Mouse (Mus musculus): ENCODE measurements around the gene Sipa1l3. TPM values are rescaled to one million over a fixed set of nuclear protein-coding genes. Genes with fewer than 3 reads are reported as not detected.
A peak's percentile ranks its signal among the peaks of the same experiment; 100 is the strongest.

Gene Sipa1l3
- polyA plus RNA-seq, 2 experiments: 16.2 to 39.0 TPM

DNA sequence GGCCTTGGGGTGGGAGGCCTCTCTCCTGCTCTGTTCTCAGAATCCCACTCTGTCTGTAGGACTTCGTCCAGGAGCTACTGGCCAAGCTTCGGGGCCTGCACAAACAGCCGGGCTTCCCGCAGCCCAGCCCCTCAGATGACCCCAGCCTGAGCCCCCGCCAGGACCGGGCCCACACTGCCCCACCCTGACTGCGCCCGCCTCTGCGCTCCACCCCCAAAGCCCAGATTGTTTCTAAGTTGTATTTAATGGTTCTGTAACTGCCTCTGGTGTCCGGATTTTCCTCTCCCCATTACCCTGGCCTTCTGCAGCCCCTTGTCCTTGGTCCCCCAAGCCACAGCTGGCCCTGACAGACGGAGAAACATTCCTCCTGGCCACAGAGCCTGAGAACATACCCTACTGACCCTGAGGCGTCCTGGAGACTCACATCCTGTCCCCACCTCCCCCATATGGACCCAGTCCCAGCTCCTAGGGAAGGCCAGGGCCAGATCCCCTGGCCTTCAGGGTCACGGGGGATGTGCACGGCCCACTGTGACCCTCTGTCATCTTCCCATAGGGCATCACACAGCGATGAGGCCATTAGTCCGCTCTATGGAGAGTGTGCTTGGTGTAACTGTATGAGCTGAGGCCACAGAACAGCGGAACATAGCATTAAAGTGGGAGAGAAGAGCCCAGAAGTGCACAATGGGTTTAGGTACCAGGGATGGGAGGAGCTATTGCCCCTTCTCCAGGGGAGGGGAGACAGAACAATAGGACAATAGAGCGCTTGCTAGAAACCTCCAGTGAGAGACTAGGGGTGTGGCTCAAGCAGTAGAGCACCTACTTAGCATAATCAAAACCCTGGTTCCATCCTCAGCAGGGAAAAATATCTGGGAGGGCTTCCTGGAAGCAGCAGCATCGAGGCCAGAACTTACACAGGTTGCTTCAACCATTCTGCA, 225.0 kb downstream of the Sipa1l3 start:
- peaks cover 33% of the 10 kb centered on the region for H3K4me1 ChIP-seq (ENCODE audit: control insufficient read depth, insufficient read depth, low read length)
- ATAC-seq (ENCODE audit: low FRiP score, low read depth): no peak
- no peaks in the 10 kb centered on the region for H3K27me3 ChIP-seq (ENCODE audit: control insufficient read depth, insufficient read depth, low read length)
- WGBS: 37% methylated on average over 19 of the region's 19 CpGs
- H3K9ac ChIP-seq (ENCODE audit: low read depth, low read length, severe bottlenecking): peak overlapping the region; percentile 18; the same call in 1 of the 2 replicates
- H3K36me3 ChIP-seq (ENCODE audit: control insufficient read depth, insufficient read depth, low read length): no peaks in the 10 kb centered on the region
- DNase-seq (ENCODE audit: low spot score): no peak
- no peaks in the 10 kb centered on the region for H3K9me3 ChIP-seq (ENCODE audit: control insufficient read depth, low read length)
- no peak overlapping the region for H3K4me2 ChIP-seq (replicated peaks; ENCODE audit: low read depth, low read length, severe bottlenecking)
- no peak for TF ChIP-seq POLR2A (IDR thresholded peaks at IDR 0.05; ENCODE audit: borderline replicate concordance, extremely low read depth, insufficient read depth, insufficient read length)
- H3K27ac ChIP-seq (replicated peaks; ENCODE audit: low read depth, low read length): no peak overlapping the region
- no peak overlapping the region for H3K4me3 ChIP-seq (replicated peaks; ENCODE audit: low read length)

- WGBS: 28% methylated on average over 8 of the region's 8 CpGs
- no peak overlapping the region for H3K27ac ChIP-seq (replicated peaks; ENCODE audit: low read depth, low read length)
- H3K9me3 ChIP-seq (ENCODE audit: control insufficient read depth, low read length): no peaks in the 10 kb centered on the region
- no peaks in the 10 kb centered on the region for H3K27me3 ChIP-seq (ENCODE audit: control insufficient read depth, insufficient read depth, low read length)
- H3K36me3 ChIP-seq (ENCODE audit: control insufficient read depth, insufficient read depth, low read length): no peaks in the 10 kb centered on the region
- no peak for ATAC-seq (ENCODE audit: low FRiP score, low read depth)
- H3K4me2 ChIP-seq (replicated peaks; ENCODE audit: low read depth, low read length, severe bottlenecking): no peak overlapping the region
- peaks cover 33% of the 10 kb centered on the region for H3K4me1 ChIP-seq (ENCODE audit: control insufficient read depth, insufficient read depth, low read length)
- no peak overlapping the region for H3K4me3 ChIP-seq (replicated peaks; ENCODE audit: low read length)
- TF ChIP-seq POLR2A (IDR thresholded peaks at IDR 0.05; ENCODE audit: borderline replicate concordance, extremely low read depth, insufficient read depth, insufficient read length): no peak
- no peak for DNase-seq (ENCODE audit: low spot score)
- H3K9ac ChIP-seq (ENCODE audit: low read depth, low read length, severe bottlenecking): peak overlapping the region; percentile 18; the same call in 1 of the 2 replicates
These were observed 225.9 kb downstream of the Sipa1l3 start for GRCm38 (mm10) chr7:29292458-29293098.

DNA sequence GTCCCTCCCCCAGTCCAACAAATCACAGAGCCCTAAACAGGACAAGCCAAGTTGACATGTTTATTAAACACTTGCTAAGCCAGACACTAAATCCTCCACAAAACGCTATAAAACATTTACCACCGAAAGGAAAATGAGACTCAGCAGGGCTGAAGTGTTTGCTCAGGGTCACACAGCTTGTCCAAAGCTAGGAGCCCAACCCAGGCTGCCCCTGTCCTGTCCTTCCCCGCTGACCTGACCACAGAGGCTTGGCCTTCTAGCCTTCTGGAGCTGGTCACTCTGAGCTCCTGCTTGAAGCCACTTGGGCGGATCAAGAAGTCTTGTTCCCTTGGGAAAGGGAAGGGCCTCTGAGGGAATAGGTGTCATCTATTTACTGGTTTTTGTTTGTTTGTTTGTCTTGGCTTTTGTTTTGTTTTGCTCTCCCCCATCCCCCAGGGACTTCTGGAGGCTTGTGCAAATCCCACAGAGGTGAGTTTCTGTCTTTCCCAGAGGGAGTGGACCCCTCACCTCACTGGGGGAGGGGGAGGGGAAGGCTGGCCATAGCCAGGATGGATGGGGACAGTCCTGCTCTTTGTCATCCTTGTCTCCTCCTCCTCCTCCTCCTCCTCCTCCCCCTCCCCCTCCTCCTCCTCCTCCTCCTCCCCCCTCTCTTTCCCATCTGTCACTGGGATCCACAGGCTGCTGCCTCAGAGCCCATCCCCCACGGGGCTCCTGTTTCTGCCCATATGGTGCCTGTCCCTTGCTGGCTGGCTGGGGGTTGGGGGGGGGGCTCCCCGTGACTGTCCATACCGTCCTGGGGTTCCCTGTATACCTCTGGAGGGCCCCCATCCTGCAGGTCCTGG, 226.6 kb downstream of the Sipa1l3 start:
- Histone ChIP-seq H3K9ac (ENCODE audit: low read depth, low read length, severe bottlenecking) (no peak overlapping the region), H3K27ac (replicated peaks; ENCODE audit: low read depth, low read length) (no peak overlapping the region), H3K27me3 (ENCODE audit: control insufficient read depth, insufficient read depth, low read length) (no peaks in the 10 kb centered on the region), H3K36me3 (ENCODE audit: control insufficient read depth, insufficient read depth, low read length) (no peaks in the 10 kb centered on the region), H3K4me1 (ENCODE audit: control insufficient read depth, insufficient read depth, low read length) (peaks cover 33% of the 10 kb centered on the region), H3K4me2 (replicated peaks; ENCODE audit: low read depth, low read length, severe bottlenecking) (no peak overlapping the region), H3K4me3 (replicated peaks; ENCODE audit: low read length) (no peak overlapping the region), H3K9me3 (ENCODE audit: control insufficient read depth, low read length) (no peaks in the 10 kb centered on the region)
- TF ChIP-seq POLR2A (IDR thresholded peaks at IDR 0.05; ENCODE audit: borderline replicate concordance, extremely low read depth, insufficient read depth, insufficient read length): no peak
- no peak for ATAC-seq (ENCODE audit: low FRiP score, low read depth)
- WGBS: 22% methylated on average over 5 of the region's 7 CpGs
- DNase-seq (ENCODE audit: low spot score): no peak

GRCm38 (mm10) chr7:29290691-29291485, 227.6 kb downstream of the Sipa1l3 start:
- 34% methylated on average over 11 of the region's 11 CpGs for WGBS
- Histone ChIP-seq H3K9me3 (ENCODE audit: control insufficient read depth, low read length) (no peaks in the 10 kb centered on the region), H3K4me1 (ENCODE audit: control insufficient read depth, insufficient read depth, low read length) (peaks cover 33% of the 10 kb centered on the region), H3K27ac (replicated peaks; ENCODE audit: low read depth, low read length) (0 out of 2 replicates have a peak overlapping the region, but pooled peaks have one; percentile 5), H3K4me3 (replicated peaks; ENCODE audit: low read length) (no peak overlapping the region), H3K4me2 (replicated peaks; ENCODE audit: low read depth, low read length, severe bottlenecking) (peak overlapping the region; percentile 7; the same call in 1 of the 2 replicates), H3K36me3 (ENCODE audit: control insufficient read depth, insufficient read depth, low read length) (no peaks in the 10 kb centered on the region), H3K27me3 (ENCODE audit: control insufficient read depth, insufficient read depth, low read length) (no peaks in the 10 kb centered on the region), H3K9ac (ENCODE audit: low read depth, low read length, severe bottlenecking) (no peak overlapping the region)
- ATAC-seq (ENCODE audit: low FRiP score, low read depth): no peak
- no peak for DNase-seq (ENCODE audit: low spot score)
- TF ChIP-seq POLR2A (IDR thresholded peaks at IDR 0.05; ENCODE audit: borderline replicate concordance, extremely low read depth, insufficient read depth, insufficient read length): no peak

Data from limb, embryonic 14.5 days (tissue).